Mouse (Mus musculus) kidney, embryonic 16.5 days (tissue): Measurements from ENCODE around the gene Ctnnd1. TPM values are rescaled to one million over a fixed set of nuclear protein-coding genes. Genes with fewer than 3 reads are reported as not detected.
"Not testable (repeated sequence)": the region's sequence is repeated elsewhere in the genome, so short reads cannot be mapped to it uniquely, and the experiment has no call there.

Experiments used
- ATAC-seq: fragments of 200-750 bp; cut with Nextera tagmentation; 2 replicates; pipeline ENCODE4 v1.8.0; 2017; ENCODE audit warnings: moderate TSS enrichment; ENCODE audit not compliant: low FRiP score, low TSS enrichment
- H3K27ac ChIP-seq: fragments of 300-500 bp; sonication (generic); 2 replicates; pipeline ENCODE4 v1.5.1; 2014; ENCODE audit warnings: low read length
- H3K27me3 ChIP-seq: fragments of 300-500 bp; sonication (generic); 2 replicates; pipeline ENCODE4 v1.6.1; 2014; ENCODE audit warnings: low read length, control low read depth, mixed read lengths; ENCODE audit not compliant: insufficient read depth
- H3K36me3 ChIP-seq: fragments of 300-500 bp; sonication (generic); 2 replicates; pipeline ENCODE4 v1.6.1; 2014; ENCODE audit warnings: low read length, control low read depth, mixed read lengths; ENCODE audit not compliant: insufficient read depth
- H3K4me1 ChIP-seq: fragments of 300-500 bp; sonication (generic); 2 replicates; pipeline ENCODE4 v1.6.1; 2014; ENCODE audit warnings: low read length, control low read depth, mixed read lengths; ENCODE audit not compliant: insufficient read depth
- H3K4me2 ChIP-seq: fragments of 300-500 bp; sonication (generic); replicated peaks from 2 replicates; pipeline ENCODE4 v1.6.1; 2014; ENCODE audit warnings: low read depth, low read length
- H3K4me3 ChIP-seq: fragments of 300-500 bp; sonication (generic); 2 replicates; pipeline ENCODE4 v1.5.1; 2014; ENCODE audit warnings: mild to moderate bottlenecking, low read length
- H3K9ac ChIP-seq: fragments of 300-500 bp; sonication (generic); replicated peaks from 2 replicates; pipeline ENCODE4 v1.6.1; 2014; ENCODE audit warnings: low read length
- H3K9me3 ChIP-seq: fragments of 300-500 bp; sonication (generic); 2 replicates; pipeline ENCODE4 v1.6.1; 2016; ENCODE audit warnings: low read length, control low read depth
- WGBS: fragments of 180-500 bp; shearing (Covaris S2); extraction: QIAGEN DNeasy Blood & Tissue Kit; methylation state at CpG from one replicate; pipeline ENCODE4 v1.1.7; 2014; 5-methylcytosine and 5-hydroxymethylcytosine counted together
- polyA plus RNA-seq: library from polyadenylated mRNA; unstranded; fragments of >200 nt; fragmentation: Nextera tagmentation; extraction: Ambion mirVana; gene quantifications from 2 replicates; pipeline ENCODE4 v1.2.1, GENCODE M21; 2015

Gene Ctnnd1
- polyA plus RNA-seq, 1 experiment from 2014 or later, result 55.7 TPM

GRCm38 (mm10) chr2:84671535-84671934 is 21.0 kb upstream of the Ctnnd1 start:
- not testable (repeated sequence) for H3K27me3 ChIP-seq, H3K27ac ChIP-seq, H3K9me3 ChIP-seq, H3K9ac ChIP-seq, H3K4me3 ChIP-seq, ATAC-seq
- H3K4me2 ChIP-seq, result peak overlapping the region; percentile 84; the same call in 1 of the 2 replicates
- H3K4me1 ChIP-seq, result peaks cover 19% of the 10 kb centered on the region
- WGBS, result 62% methylated on average over 4 of the region's 5 CpGs
- H3K36me3 ChIP-seq, result peaks cover 41% of the 10 kb centered on the region

GRCm38 (mm10) chr2:84670569-84670933 is 20.0 kb upstream of the Ctnnd1 start, which contains the start of gene Selenoh:
Gene Selenoh, minus strand, starts transcription at chr2:84670770.
- Histone ChIP-seq H3K36me3 (peaks cover 34% of the 10 kb centered on the region), H3K4me2 (peak within 1 kb of the TSS; percentile 84), H3K9me3 (no peaks in the 10 kb centered on the region), H3K27me3 (no peaks in the 10 kb centered on the region), H3K4me3 (peak within 1 kb of the TSS; percentile 92), H3K4me1 (peaks cover 15% of the 10 kb centered on the region), H3K9ac (peak within 1 kb of the TSS; percentile 94), H3K27ac (peak within 1 kb of the TSS; percentile 98)
- peak; percentile 97 for ATAC-seq
- WGBS, result under 1% methylated on average over 20 of the region's 20 CpGs

DNA sequence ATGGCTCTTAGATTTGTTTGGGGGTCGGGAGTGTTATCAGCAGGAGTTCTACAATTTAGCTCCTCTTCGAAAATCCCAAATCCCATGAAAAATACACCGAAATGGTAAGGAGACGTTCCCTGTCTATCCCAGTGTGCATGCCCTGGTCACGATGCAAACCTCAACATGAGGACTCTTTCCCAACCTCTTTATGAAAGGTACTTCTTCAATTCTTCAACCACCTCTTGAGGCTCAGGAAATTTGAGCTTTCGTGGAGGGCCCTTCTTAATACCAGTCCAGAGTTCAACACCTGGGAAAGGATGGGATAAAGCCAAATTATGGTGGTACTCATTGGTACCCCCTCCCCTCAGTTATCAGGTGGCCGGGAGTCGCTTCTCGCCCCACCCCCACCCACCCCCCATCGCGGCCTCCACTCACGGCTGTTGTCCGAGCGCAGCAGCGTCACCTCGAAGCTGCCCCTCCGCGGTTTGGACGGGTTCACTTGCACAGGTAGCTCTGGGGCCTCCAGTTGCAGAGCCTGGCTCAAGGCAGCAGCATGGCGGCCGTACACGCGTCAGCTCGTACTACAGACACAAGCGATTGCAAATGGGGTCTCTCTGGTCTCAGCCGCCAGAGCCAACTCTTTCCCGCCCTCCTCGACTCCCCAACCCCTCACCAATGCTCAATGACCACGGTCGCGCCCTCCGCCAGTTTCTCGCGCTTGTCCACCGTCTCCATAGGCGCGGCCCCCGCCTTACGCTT is 19.4 kb upstream of the Ctnnd1 start:
- peak overlapping the region; percentile 84 for H3K4me2 ChIP-seq
- peaks cover 15% of the 10 kb centered on the region for H3K4me1 ChIP-seq
- ATAC-seq, result peak; percentile 81
- peak overlapping the region; percentile 98 for H3K27ac ChIP-seq
- no peaks in the 10 kb centered on the region for H3K9me3 ChIP-seq
- 2% methylated on average over 39 of the region's 39 CpGs for WGBS
- no peaks in the 10 kb centered on the region for H3K27me3 ChIP-seq
- H3K4me3 ChIP-seq, result peak overlapping the region; percentile 92
- peaks cover 31% of the 10 kb centered on the region for H3K36me3 ChIP-seq
- peak overlapping the region; percentile 94 for H3K9ac ChIP-seq

DNA sequence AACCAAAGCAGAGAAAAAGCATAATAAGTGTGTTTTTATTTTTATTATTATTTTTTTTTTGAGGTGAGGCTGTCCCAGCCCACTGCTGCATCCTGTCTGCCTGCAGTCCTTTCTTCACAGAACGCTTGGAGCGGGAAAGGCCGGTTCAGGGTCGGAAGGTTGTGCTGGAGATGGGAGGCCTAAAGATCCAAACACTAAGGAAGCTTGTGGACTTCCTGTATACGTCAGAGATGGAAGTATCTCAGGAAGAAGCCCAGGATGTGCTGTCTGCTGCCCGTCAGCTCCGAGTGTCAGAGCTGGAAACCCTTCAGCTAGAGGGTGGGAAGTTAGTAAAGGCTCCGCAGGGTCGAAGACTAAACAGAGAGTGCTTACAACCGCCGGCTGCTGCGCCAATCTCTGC is 15.5 kb upstream of the Ctnnd1 start:
- Histone ChIP-seq H3K27ac (peak overlapping the region; percentile 63), H3K4me3 (no peak overlapping the region), H3K27me3 (no peaks in the 10 kb centered on the region), H3K9me3 (no peaks in the 10 kb centered on the region), H3K36me3 (peaks cover 7% of the 10 kb centered on the region; the same call in 1 of the 2 replicates), H3K9ac (no peak overlapping the region; the same call in 1 of the 2 replicates), H3K4me2 (no peak overlapping the region), H3K4me1 (peaks cover 13% of the 10 kb centered on the region)
- no peak for ATAC-seq
- WGBS, result 63% methylated on average over 12 of the region's 12 CpGs

DNA sequence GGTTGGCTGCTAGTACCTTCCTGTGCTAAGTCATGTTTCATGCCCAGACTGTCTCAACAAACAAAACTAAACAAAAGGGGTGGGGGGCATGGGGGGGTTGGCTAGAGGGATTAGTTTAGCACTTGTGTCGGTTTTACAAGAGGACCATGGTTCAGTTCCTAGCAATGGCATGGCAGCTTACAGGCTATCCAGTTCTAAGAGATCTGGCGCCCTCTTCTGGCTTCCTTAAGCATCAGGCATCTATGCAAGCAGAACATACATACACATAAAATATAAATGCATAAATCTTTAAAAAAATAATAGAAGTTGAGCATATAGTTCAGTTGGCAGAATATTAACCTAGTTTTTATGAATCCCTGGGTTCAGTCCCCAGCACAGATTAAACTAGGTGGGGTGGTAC is 12.3 kb upstream of the Ctnnd1 start:
- H3K27me3 ChIP-seq, result no peaks in the 10 kb centered on the region
- no peaks in the 10 kb centered on the region for H3K9me3 ChIP-seq
- no peak overlapping the region for H3K4me2 ChIP-seq
- no peak overlapping the region for H3K4me3 ChIP-seq
- no peak for ATAC-seq
- 40% methylated on average over 2 of the region's 2 CpGs for WGBS
- no peak overlapping the region for H3K27ac ChIP-seq
- H3K4me1 ChIP-seq, result no peaks in the 10 kb centered on the region
- H3K9ac ChIP-seq, result no peak overlapping the region
- no peaks in the 10 kb centered on the region for H3K36me3 ChIP-seq

GRCm38 (mm10) chr2:84660253-84660652 is 9.7 kb upstream of the Ctnnd1 start:
- H3K36me3 ChIP-seq, result no peaks in the 10 kb centered on the region
- no peaks in the 10 kb centered on the region for H3K9me3 ChIP-seq
- H3K4me3 ChIP-seq, result no peak overlapping the region
- H3K4me1 ChIP-seq, result no peaks in the 10 kb centered on the region
- WGBS, result 64% methylated on average over 3 of the region's 3 CpGs
- H3K27me3 ChIP-seq, result no peaks in the 10 kb centered on the region
- no peak overlapping the region for H3K9ac ChIP-seq
- no peak overlapping the region for H3K27ac ChIP-seq
- H3K4me2 ChIP-seq, result no peak overlapping the region
- ATAC-seq, result no peak

DNA sequence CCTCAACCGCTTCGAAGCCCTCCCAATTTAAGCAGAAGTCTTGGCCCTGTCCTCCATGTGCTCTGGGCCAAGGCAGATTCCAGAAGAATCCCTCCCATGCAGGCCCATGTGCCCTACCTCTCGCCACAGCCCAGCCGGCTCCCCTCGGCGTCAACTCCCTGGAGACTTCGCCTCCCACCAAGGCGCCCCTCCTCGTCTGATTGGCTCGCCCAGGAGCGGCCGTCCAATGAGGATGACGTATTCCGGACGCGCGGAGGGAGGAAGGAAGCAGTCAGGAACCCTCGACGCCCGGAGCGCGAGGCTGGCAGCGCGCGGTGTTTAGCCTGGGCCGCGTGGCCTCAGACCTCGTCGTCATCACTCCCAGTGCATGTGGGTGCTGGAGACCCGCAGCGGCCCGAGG is 8.2 kb upstream of the Ctnnd1 start, which contains the start of gene Btbd18:
TSS of gene Btbd18 (plus strand) at position 274 of the 400 bp plus-strand sequence.
- Histone ChIP-seq H3K9ac (no peak within 1 kb of the TSS), H3K9me3 (no peaks in the 10 kb centered on the region), H3K36me3 (no peaks in the 10 kb centered on the region), H3K27me3 (no peaks in the 10 kb centered on the region), H3K4me1 (no peaks in the 10 kb centered on the region), H3K27ac (no peak within 1 kb of the TSS), H3K4me2 (no peak within 1 kb of the TSS), H3K4me3 (no peak within 1 kb of the TSS)
- ATAC-seq, result no peak
- 95% methylated on average over 32 of the region's 32 CpGs for whole genome bisulfite sequencing

- Histone ChIP-seq H3K9ac (no peak overlapping the region), H3K4me1 (peaks cover 4% of the 10 kb centered on the region), H3K9me3 (no peaks in the 10 kb centered on the region), H3K4me2 (no peak overlapping the region), H3K36me3 (no peaks in the 10 kb centered on the region), H3K27ac (no peak overlapping the region), H3K4me3 (no peak overlapping the region), H3K27me3 (no peaks in the 10 kb centered on the region)
- ATAC-seq, result no peak
- 68% methylated on average over 1 of the region's 1 CpGs for WGBS
These were observed 5.3 kb upstream of the Ctnnd1 start for GRCm38 (mm10) chr2:84655864-84656263.

DNA sequence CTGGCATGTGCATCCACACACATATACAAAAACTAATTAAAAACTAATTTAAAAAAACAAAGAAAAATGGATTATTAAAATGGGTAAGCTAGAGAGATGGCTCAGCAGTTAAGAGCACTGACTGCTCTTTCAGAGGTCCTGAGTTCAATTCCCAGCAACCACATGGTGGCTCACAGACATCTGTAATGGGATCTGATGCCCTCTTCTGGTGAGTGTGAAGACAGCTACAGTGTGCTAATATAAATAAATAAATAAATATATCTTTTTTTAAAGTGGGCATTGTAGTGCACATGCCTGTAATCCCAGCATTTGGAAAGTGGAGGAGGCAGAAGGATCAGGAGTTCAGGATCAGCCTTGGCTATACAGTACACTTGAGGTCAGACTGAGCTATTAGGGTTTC is 2.8 kb upstream of the Ctnnd1 start:
- ATAC-seq, result no peak
- Histone ChIP-seq H3K36me3 (no peaks in the 10 kb centered on the region), H3K9me3 (no peaks in the 10 kb centered on the region)

GRCm38 (mm10) chr2:84649674-84650073 is 891 bp downstream of the Ctnnd1 start:
- WGBS, result 0% methylated on average over 10 of the region's 10 CpGs
- H3K9ac ChIP-seq, result peak overlapping the region; percentile 81
- H3K27me3 ChIP-seq, result no peaks in the 10 kb centered on the region
- peak overlapping the region; percentile 69 for H3K4me2 ChIP-seq
- peaks cover 4% of the 10 kb centered on the region; the same call in 1 of the 2 replicates for H3K36me3 ChIP-seq
- peak overlapping the region; percentile 81 for H3K4me3 ChIP-seq
- peaks cover 13% of the 10 kb centered on the region for H3K4me1 ChIP-seq
- no peak for ATAC-seq
- H3K9me3 ChIP-seq, result no peaks in the 10 kb centered on the region
- H3K27ac ChIP-seq, result peak overlapping the region; percentile 83

More for the DNA sequence above, 2.8 kb upstream of the Ctnnd1 start:
- H3K4me3 ChIP-seq, result no peak overlapping the region
- H3K27me3 ChIP-seq, result no peaks in the 10 kb centered on the region
- H3K4me1 ChIP-seq, result peaks cover 4% of the 10 kb centered on the region
- no peak overlapping the region for H3K9ac ChIP-seq
- no peak overlapping the region for H3K27ac ChIP-seq
- no peak overlapping the region for H3K4me2 ChIP-seq
